Mouse (Mus musculus) sigmoid colon, adult 10 weeks (tissue): ENCODE measurements around the gene Calm3. TPM values are rescaled to one million over a fixed set of nuclear protein-coding genes. Genes with fewer than 3 reads are reported as not detected.

Source experiments
- polyA plus RNA-seq: library from polyadenylated mRNA; stranded (reverse); fragments of 350-450 nt; fragmentation: Illumina TruSeq; extraction: RNeasy Lipid Tissue Mini Kit (QIAGEN cat#74804); gene quantifications from one replicate; pipeline ENCODE4 v1.2.3, GENCODE M21; 2014; ENCODE audit warnings: low read depth, low replicate concordance

The Calm3 gene
- polyA plus RNA-seq, result 52.1 TPM

DNA sequence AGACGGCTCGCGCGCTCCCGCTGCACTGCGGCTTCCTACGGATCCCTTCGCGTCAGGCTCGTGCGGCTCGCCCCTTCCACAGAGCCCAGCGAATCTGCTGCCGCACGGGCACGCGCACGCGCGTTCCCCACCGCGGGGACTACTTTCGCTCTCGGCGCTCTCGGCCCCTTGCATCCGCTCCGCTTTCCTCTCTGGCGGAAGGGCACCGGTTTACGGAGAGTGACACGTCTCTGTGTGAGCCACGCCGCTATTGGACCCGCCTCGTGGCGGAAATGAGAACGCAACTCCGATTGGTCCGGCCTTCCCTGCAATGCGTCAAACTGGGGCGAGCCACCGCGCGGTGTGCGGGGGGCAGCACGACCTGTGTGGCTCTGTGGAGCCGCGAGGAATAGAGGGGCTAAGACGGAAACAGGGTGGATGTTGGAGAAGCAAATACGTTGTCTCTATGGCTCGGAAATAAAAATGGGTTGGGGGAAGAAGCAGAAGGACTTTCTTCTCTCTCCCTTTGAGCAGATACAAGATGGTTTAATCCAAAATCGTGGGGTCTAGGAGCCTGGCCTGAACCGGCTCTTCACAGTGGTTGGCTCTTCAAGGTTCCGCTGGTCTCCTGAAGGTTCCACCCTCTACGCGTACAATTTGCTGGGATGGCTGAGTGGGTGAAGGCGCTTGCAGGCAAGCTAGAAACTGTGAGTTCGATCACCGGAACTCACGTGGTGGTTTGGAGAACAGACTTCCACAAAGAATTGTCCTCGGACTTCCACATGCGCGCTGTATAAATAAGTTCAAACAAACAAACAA lies at the start of gene Calm3:
Gene Calm3 (minus strand): TSS at position 78 of the 798 bp plus-strand sequence.

DNA sequence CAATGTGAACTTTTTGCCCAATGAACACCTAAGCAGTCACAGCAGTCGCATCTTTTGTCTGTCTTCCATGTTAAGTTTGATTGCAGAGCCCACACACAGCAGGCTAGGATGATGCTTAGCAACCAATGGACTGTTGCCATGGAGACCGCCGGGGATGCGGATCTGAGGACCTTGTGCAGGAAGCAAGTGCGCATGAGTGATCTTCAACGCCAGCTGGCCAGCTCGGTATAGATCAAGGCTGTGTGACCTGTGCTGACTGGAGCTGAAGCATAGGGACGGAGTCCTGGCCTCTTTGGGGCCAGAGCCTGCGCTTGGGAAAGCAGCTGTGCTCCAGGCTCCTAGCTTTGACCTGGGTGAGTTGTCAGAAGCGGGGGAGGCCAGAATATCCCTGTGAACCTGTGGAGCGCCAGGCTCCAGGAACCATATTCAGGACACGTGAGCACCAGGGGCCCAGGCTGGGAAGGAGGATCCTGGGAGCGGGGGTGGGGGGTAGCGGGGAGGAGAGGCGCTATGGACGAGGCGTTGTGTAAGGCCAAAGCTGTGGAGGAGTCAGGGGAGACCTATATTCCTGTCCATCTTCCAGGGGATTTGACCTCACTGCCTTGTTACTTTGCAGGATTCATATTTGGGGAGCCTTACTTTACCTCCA lies 35.7 kb upstream of the Calm3 start, which contains the start of gene Pnmal1:
Gene Pnmal1 (plus strand): TSS at position 141 of the 649 bp plus-strand sequence.

DNA sequence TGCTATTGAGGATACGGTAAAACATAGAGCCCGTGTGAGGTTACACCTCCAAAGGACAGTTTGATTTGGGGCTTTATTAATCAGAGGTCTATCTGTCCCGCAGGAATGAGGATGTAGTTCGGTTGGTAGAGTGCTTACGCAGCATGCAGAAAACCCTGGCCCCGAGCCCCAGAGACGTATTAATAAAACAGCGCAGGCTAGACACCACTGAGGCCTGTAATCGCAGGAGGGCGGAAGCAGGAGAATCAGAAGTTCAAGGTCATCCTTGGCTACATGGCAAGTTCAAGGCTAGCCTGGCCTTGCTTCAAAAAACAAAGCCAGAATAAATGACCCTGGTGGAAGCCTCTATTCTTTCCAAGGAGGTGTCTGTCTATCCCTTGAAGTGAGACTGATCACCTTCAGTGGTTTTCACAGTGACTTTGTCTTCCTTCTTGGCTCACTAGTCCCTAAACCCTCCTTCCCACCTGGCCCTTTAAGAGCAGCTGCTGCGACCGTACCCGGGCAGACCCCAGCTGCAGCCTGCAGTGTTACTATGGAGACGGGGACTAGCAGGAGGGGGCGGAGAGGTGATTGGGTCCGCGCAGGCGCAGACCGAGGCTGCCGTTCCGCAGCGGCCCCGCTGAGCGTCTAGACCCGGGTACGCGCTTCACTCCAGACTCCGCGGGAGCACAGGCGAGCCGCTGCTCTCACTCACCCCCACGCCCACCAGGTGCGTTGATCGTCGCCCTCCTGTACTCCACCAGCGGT lies 20.3 kb upstream of the Calm3 start, which contains the start of gene Pnmal2:
Gene Pnmal2 (plus strand): TSS at position 622 of the 747 bp plus-strand sequence.

DNA sequence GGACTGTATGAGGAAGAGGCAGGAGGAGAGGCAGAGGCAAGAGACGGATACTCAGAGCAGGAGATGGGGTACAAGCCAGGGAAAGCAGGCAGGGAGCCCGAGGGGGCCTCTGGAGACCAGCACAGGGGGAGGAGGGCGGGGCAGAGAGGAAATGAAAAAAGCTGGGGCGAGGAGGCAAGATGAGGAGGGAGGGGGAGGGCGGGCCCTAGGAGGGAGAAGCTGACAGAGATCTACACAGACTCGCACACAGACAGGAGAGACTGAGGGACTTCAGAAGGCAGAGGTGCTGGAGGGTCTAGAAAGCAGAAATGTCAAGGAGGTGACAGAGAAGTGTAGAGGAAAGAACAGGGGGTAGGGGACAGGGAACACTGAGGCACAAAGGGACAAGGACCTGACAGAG lies 17.6 kb downstream of the Calm3 start, which contains the start of gene Ptgir:
Gene Ptgir (plus strand): TSS at position 210 of the 400 bp plus-strand sequence.

DNA sequence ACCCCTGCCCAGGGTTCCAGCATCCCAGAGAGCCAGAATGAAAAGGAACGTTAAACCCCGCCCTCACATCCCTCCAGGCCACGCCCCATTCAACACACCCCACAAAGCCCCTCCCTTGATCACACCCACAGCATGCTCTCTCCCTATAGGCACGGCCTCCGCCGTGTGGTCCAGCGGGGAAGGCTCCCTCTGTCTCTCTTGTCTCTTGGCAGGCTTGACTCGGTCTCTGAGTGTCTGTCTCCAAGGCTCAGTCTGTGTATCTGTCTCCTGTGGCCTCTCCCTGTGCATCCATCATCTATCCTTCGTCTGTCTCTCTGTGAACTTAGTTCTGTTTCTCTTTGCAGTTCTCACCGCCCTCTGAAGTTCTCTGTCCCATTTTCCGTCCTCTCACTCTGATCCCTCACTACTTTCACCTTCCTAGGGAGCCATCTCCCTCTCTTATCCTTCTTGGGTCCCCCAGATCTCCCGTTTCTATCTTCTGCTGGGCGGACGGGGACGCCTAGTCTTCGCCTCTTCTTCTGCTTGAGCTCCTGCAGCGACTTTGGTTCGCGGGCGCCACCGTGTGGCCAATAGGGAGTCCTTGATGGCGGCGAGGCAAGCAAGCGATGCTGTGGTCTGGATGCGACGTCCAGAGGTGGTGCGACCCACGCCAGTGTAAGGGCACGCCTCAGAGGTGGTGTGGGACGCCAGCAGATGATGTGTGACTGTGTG lies 32.1 kb downstream of the Calm3 start, which contains the start of gene Gng8:
Gene Gng8 (plus strand): TSS at position 146 of the 711 bp plus-strand sequence.

DNA sequence AGATGAGACGGTGACA lies 48.8 kb downstream of the Calm3 start, which contains the start of gene Dact3:
Gene Dact3 (plus strand): TSS at position 8 of the 16 bp plus-strand sequence.

Other genes starting within 250 kb of the Calm3 start
- gene Ceacam15, start 248.4 kb downstream of the Calm3 start, polyA plus RNA-seq, result not detected
- not detected for gene Ceacam9, start 202.2 kb downstream of the Calm3 start, polyA plus RNA-seq
- 57.7 TPM for gene Ap2s1, start 185.7 kb downstream of the Calm3 start, polyA plus RNA-seq
- gene Slc1a5, start 142.8 kb downstream of the Calm3 start, polyA plus RNA-seq, result 66.4 TPM
- 30.5 TPM for gene Strn4, start 108.2 kb downstream of the Calm3 start, polyA plus RNA-seq
- gene Fkrp, start 107.4 kb downstream of the Calm3 start, polyA plus RNA-seq, result 6.5 TPM
- 1.7 TPM for gene Prkd2, start 81.2 kb downstream of the Calm3 start, polyA plus RNA-seq
- gene Dact3, start 48.8 kb downstream of the Calm3 start, polyA plus RNA-seq, result 3.0 TPM
- 0.88 TPM for gene Gng8, start 32.3 kb downstream of the Calm3 start, polyA plus RNA-seq
- gene Ptgir, start 17.6 kb downstream of the Calm3 start, polyA plus RNA-seq, result 1.1 TPM
- 0.66 TPM for gene Pnmal2, start 20.6 kb upstream of the Calm3 start, polyA plus RNA-seq
- gene Pnmal1, start 35.6 kb upstream of the Calm3 start, polyA plus RNA-seq, result 0.95 TPM
- gene Gm42372, start 59.0 kb upstream of the Calm3 start, polyA plus RNA-seq, result 0.69 TPM
- gene Ccdc8, start 68.6 kb upstream of the Calm3 start, polyA plus RNA-seq, result 0.66 TPM
- gene Ppp5c, start 103.8 kb upstream of the Calm3 start, polyA plus RNA-seq, result 17.6 TPM
- 5.7 TPM for gene Hif3a, start 138.3 kb upstream of the Calm3 start, polyA plus RNA-seq
- gene Psg16, start 149.9 kb upstream of the Calm3 start, polyA plus RNA-seq, result 0.19 TPM
- not detected for gene Ceacam3, start 226.2 kb upstream of the Calm3 start, polyA plus RNA-seq